Mouse (Mus musculus) bone marrow, adult 2 months (tissue): ENCODE results near the gene Vps16.

ENCODE experiments used
- CTCF ChIP-seq: fragments of 200-500 bp; IDR thresholded peaks from 2 replicates; pipeline ENCODE4 v1.5.1; 2011; ENCODE audit warnings: low read length, control low read depth; ENCODE audit not compliant: control insufficient read depth, insufficient read depth
- POLR2A ChIP-seq: fragments of 200-500 bp; IDR thresholded peaks from 2 replicates; pipeline ENCODE4 v1.6.1; 2011; ENCODE audit warnings: low read depth, mild to moderate bottlenecking, control low read depth, low read length, borderline replicate concordance; ENCODE audit not compliant: control insufficient read depth

GRCm38 (mm10) chr2:130408194-130408593, 15.9 kb upstream of the Vps16 start:
- no peak for TF ChIP-seq CTCF
- TF ChIP-seq POLR2A = no peak
